Mouse (Mus musculus) olfactory bulb, adult 2 months (tissue): ENCODE measurements around the gene Fxr2. TPM values are rescaled to one million over a fixed set of nuclear protein-coding genes. Genes with fewer than 3 reads are reported as not detected.
"Not testable (repeated sequence)": the region's sequence is repeated elsewhere in the genome, so short reads cannot be mapped to it uniquely, and the experiment has no call there.

Experiments
- H3K27ac ChIP-seq: fragments of 200-500 bp; 2 replicates; pipeline ENCODE4 v1.5.1; 2012; ENCODE audit warnings: low read depth, low read length; ENCODE audit not compliant: insufficient read depth
- H3K4me1 ChIP-seq: fragments of 200-500 bp; 2 replicates; pipeline ENCODE4 v1.6.1; 2012; ENCODE audit warnings: low read length; ENCODE audit not compliant: control insufficient read depth, insufficient read depth
- H3K4me3 ChIP-seq: fragments of 200-500 bp; 2 replicates; pipeline ENCODE4 v1.5.1; 2012; ENCODE audit warnings: mild to moderate bottlenecking, low read depth, low read length, moderate library complexity; ENCODE audit not compliant: insufficient read depth
- CTCF ChIP-seq: fragments of 200-500 bp; IDR thresholded peaks from 2 replicates; pipeline ENCODE4 v1.5.1; 2012; ENCODE audit warnings: low read depth, mild to moderate bottlenecking, low read length, moderate library complexity; ENCODE audit not compliant: insufficient read depth
- POLR2A ChIP-seq: fragments of 200-500 bp; IDR thresholded peaks from 2 replicates; pipeline ENCODE4 v1.6.1; 2012; ENCODE audit warnings: mild to moderate bottlenecking, low read depth, low read length, moderate library complexity; ENCODE audit not compliant: insufficient read depth
- WGBS: fragments of 180-500 bp; shearing (Covaris S2); methylation state at CpG from one replicate; pipeline ENCODE4 v1.1.7; 2018; 5-methylcytosine and 5-hydroxymethylcytosine counted together
- polyA plus RNA-seq: library from polyadenylated mRNA; stranded (reverse); fragments of >200 nt; gene quantifications from 2 replicates; pipeline ENCODE4 v1.2.4, GENCODE M21; 2012; ENCODE audit warnings: low replicate concordance; ENCODE audit not compliant: missing spikeins, insufficient read depth, insufficient read length

The Fxr2 gene
- polyA plus RNA-seq, 1 experiment: not detected

DNA sequence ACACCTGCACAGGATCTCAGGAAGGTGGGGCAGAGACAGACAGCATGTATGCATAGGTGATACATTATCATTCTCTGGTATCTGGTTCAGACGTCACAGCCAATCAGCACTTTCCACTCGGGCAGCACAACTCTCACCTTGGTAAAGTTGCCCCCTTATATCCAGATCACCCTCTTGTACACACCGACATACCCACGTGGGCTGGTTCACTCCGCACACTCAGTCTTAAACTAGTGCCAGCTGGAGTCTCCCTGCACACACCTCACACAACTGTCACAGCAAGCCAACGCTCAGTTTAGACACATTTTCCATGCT lies 62.2 kb downstream of the Fxr2 start:
- Histone ChIP-seq H3K27ac (no peak overlapping the region), H3K4me1 (peaks cover 15% of the 10 kb centered on the region), H3K4me3 (peak overlapping the region; percentile 34)
- 9% methylated on average over 6 of the region's 6 CpGs for WGBS
- TF ChIP-seq CTCF: no peak
- TF ChIP-seq POLR2A: no peak

DNA sequence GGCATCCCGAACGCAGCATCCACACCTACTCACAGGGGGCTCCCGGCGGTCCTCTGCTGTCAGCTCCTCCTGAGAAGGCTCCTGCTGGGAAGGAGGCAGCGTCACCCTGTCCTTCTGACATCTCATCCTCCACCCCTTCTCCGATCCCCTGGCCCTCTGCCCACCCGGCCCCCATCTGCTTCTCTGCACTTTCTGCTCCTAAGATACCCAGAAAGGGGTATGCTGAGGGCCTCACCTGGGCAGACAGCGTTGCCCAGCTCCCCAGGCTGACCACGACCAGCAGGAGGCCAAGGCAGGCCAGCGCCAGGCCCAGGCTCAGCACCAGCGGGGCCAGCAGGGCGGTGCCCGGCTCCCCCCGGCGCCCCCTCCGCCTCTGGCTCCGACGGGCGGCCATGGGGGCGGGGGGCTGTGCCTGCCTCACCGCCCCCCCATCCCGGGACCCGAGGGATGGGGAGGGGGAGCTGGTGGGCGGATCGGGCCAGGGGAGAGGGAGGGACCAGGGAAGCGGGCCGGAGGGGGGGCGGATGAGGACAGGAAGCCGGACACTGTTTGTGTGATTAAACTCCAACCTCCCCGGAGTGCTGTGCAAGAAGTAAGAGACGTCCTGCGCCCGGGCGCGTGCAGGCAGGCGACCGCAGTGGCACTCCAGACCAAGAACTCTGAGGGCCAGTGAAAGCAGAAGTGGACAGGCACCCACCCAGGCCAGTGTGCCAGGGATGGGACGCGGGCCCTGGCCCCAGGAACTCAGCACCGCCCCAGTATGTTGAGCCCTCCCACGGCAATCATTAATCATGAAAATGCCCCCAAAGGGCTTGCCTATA lies 62.8 kb downstream of the Fxr2 start, which contains the start of the genes Tnfsf12 and Tnfsfm13:
Gene Tnfsf12 (minus strand): TSS at position 489 of the 821 bp plus-strand sequence.
Gene Tnfsfm13 (minus strand): TSS at position 738 of the 821 bp plus-strand sequence.
- TF ChIP-seq CTCF: no peak
- no peak within 1 kb of the TSS; the same call in 1 of the 2 replicates for H3K27ac ChIP-seq

GRCm38 (mm10) chr11:69697396-69697795 lies 64.6 kb downstream of the Fxr2 start:
- no peak overlapping the region for H3K27ac ChIP-seq
- 91% methylated on average over 3 of the region's 3 CpGs for WGBS

More for the DNA sequence above, 62.8 kb downstream of the Fxr2 start, which contains the start of the genes Tnfsf12 and Tnfsfm13:
- H3K4me3 ChIP-seq: peak within 1 kb of the TSS; percentile 34
- WGBS: 5% methylated on average over 40 of the region's 41 CpGs
- peaks cover 15% of the 10 kb centered on the region for H3K4me1 ChIP-seq

GRCm38 (mm10) chr11:69698574-69698973 lies 65.8 kb downstream of the Fxr2 start:
- no peak overlapping the region for H3K27ac ChIP-seq
- 72% methylated on average over 5 of the region's 5 CpGs for WGBS
- TF ChIP-seq CTCF: no peak
- no peak for TF ChIP-seq POLR2A
- H3K4me1 ChIP-seq: peaks cover 12% of the 10 kb centered on the region
- no peak overlapping the region for H3K4me3 ChIP-seq

More at GRCm38 (mm10) chr11:69697396-69697795, 64.6 kb downstream of the Fxr2 start:
- H3K4me3 ChIP-seq: no peak overlapping the region
- H3K4me1 ChIP-seq: peaks cover 12% of the 10 kb centered on the region
- no peak for TF ChIP-seq CTCF
- no peak for TF ChIP-seq POLR2A

- Histone ChIP-seq H3K27ac (no peak overlapping the region), H3K4me1 (peaks cover 12% of the 10 kb centered on the region), H3K4me3 (no peak overlapping the region)
- WGBS: 92% methylated on average over 1 of the region's 1 CpGs
- TF ChIP-seq CTCF (no peak), POLR2A (no peak)
These were observed 66.8 kb downstream of the Fxr2 start for GRCm38 (mm10) chr11:69699595-69699994.

GRCm38 (mm10) chr11:69702886-69703285 lies 70.1 kb downstream of the Fxr2 start:
- not testable (repeated sequence) for H3K4me3 ChIP-seq, H3K4me1 ChIP-seq, H3K27ac ChIP-seq
- WGBS: 96% methylated on average over 10 of the region's 10 CpGs

Other genes with a start within 250 kb of the Fxr2 start
- not detected in 2 replicates for gene Naa38, start 237.5 kb upstream of the Fxr2 start, polyA plus RNA-seq
- gene Cyb5d1, start 237.4 kb upstream of the Fxr2 start, polyA plus RNA-seq: not detected in 2 replicates
- gene Tmem88, start 234.8 kb upstream of the Fxr2 start, polyA plus RNA-seq: not detected in 2 replicates
- gene Kdm6b, start 219.3 kb upstream of the Fxr2 start, polyA plus RNA-seq: 114 TPM in 1 of 2 replicates, not detected in the other
- not detected in 2 replicates for gene Dnah2, start 83.9 kb upstream of the Fxr2 start, polyA plus RNA-seq
- not detected in 2 replicates for gene Efnb3, start 72.8 kb upstream of the Fxr2 start, polyA plus RNA-seq
- not detected in 2 replicates for gene Wrap53, start 52.7 kb upstream of the Fxr2 start, polyA plus RNA-seq
- not detected in 2 replicates for gene Trp53, start 52.6 kb upstream of the Fxr2 start, polyA plus RNA-seq
- 162 TPM in 1 of 2 replicates, not detected in the other for gene Atp1b2, start 27.0 kb upstream of the Fxr2 start, polyA plus RNA-seq
- not detected in 2 replicates for gene Shbg, start 15.1 kb upstream of the Fxr2 start, polyA plus RNA-seq
- not detected in 2 replicates for gene Sat2, start 11.0 kb upstream of the Fxr2 start, polyA plus RNA-seq
- not detected in 2 replicates for gene Sox15, start 22.3 kb downstream of the Fxr2 start, polyA plus RNA-seq
- not detected in 2 replicates for gene Mpdu1, start 29.7 kb downstream of the Fxr2 start, polyA plus RNA-seq
- not detected in 2 replicates for gene Cd68, start 33.2 kb downstream of the Fxr2 start, polyA plus RNA-seq
- 796 TPM in 1 of 2 replicates, not detected in the other for gene Eif4a1, start 39.4 kb downstream of the Fxr2 start, polyA plus RNA-seq
- gene Senp3, start 49.1 kb downstream of the Fxr2 start, polyA plus RNA-seq: not detected in 2 replicates
- not detected in 2 replicates for gene Tnfsf13, start 52.8 kb downstream of the Fxr2 start, polyA plus RNA-seq
- gene Tnfsf12, start 62.9 kb downstream of the Fxr2 start, polyA plus RNA-seq: not detected in 2 replicates
- not detected in 2 replicates for gene Tnfsfm13, start 63.1 kb downstream of the Fxr2 start, polyA plus RNA-seq
- gene Polr2a, start 125.6 kb downstream of the Fxr2 start, polyA plus RNA-seq: 105 TPM in 2 replicates
- not detected in 2 replicates for gene Slc35g3, start 129.0 kb downstream of the Fxr2 start, polyA plus RNA-seq
- 250 TPM in 1 of 2 replicates, not detected in the other for gene Zbtb4, start 132.9 kb downstream of the Fxr2 start, polyA plus RNA-seq
- not detected in 2 replicates for gene Chrnb1, start 163.0 kb downstream of the Fxr2 start, polyA plus RNA-seq
- not detected in 2 replicates for gene Fgf11, start 168.9 kb downstream of the Fxr2 start, polyA plus RNA-seq
- not detected in 2 replicates for gene Tmem102, start 172.6 kb downstream of the Fxr2 start, polyA plus RNA-seq
- gene Gm39566, start 182.3 kb downstream of the Fxr2 start, polyA plus RNA-seq: not detected in 2 replicates
- not detected in 2 replicates for gene Spem2, start 185.5 kb downstream of the Fxr2 start, polyA plus RNA-seq
- not detected in 2 replicates for gene Spem1, start 189.2 kb downstream of the Fxr2 start, polyA plus RNA-seq
- gene Nlgn2, start 204.8 kb downstream of the Fxr2 start, polyA plus RNA-seq: 82.2 TPM in 1 of 2 replicates, not detected in the other
- not detected in 2 replicates for gene Tmem256, start 205.5 kb downstream of the Fxr2 start, polyA plus RNA-seq
- not detected in 2 replicates for gene Plscr3, start 213.4 kb downstream of the Fxr2 start, polyA plus RNA-seq
- gene Tnk1, start 225.7 kb downstream of the Fxr2 start, polyA plus RNA-seq: not detected in 2 replicates
- gene Tmem95, start 245.0 kb downstream of the Fxr2 start, polyA plus RNA-seq: not detected in 2 replicates
- not detected in 2 replicates for gene Kctd11, start 248.4 kb downstream of the Fxr2 start, polyA plus RNA-seq